Mouse (Mus musculus) myocyte (in vitro differentiated cells): ENCODE results near the gene Serpina3c. TPM values are rescaled to one million over a fixed set of nuclear protein-coding genes. Genes with fewer than 3 reads are reported as not detected.

Source experiments
- H3K27me3 ChIP-seq: one replicate; pipeline ENCODE4 v1.6.1; 2011; ENCODE audit not compliant: control insufficient read depth, insufficient read depth, insufficient read length
- H3K36me3 ChIP-seq: one replicate; pipeline ENCODE4 v1.6.1; 2011; ENCODE audit not compliant: control insufficient read depth, insufficient read depth
- H3K4me2 ChIP-seq: one replicate; pipeline ENCODE4 v1.6.1; 2011; ENCODE audit warnings: low read depth, control low read depth
- H3K4me3 ChIP-seq: one replicate; pipeline ENCODE4 v1.5.1; 2011; ENCODE audit warnings: mild to moderate bottlenecking, control low read depth, moderate library complexity
- H3K79me2 ChIP-seq: one replicate; pipeline ENCODE4 v1.6.1; 2011; ENCODE audit not compliant: control insufficient read depth, insufficient read depth
- H3ac ChIP-seq: one replicate; pipeline ENCODE4 v1.6.1; 2011; ENCODE audit not compliant: control insufficient read depth, insufficient read length
- CEBPB ChIP-seq: IDR thresholded peaks from 2 replicates; pipeline ENCODE4 v1.6.1; 2011; ENCODE audit warnings: mild to moderate bottlenecking, moderate library complexity; ENCODE audit not compliant: poor library complexity, insufficient read depth, severe bottlenecking
- E2F4 ChIP-seq: IDR thresholded peaks from one replicate; pipeline ENCODE4 v1.6.1; 2011; ENCODE audit warnings: mild to moderate bottlenecking, control low read depth, moderate library complexity; ENCODE audit not compliant: insufficient read depth
- MAX ChIP-seq: IDR thresholded peaks from one replicate; pipeline ENCODE4 v1.6.1; 2011; ENCODE audit warnings: low read depth, mild to moderate bottlenecking, control low read depth
- MYOD1 ChIP-seq, 3 experiments: IDR thresholded peaks; one replicate each; pipeline ENCODE4 v1.6.1; 2011; ENCODE audit warnings: control low read depth in 2 of 3, low read depth in 2 of 3, mild to moderate bottlenecking in 2 of 3, moderate library complexity in 1 of 3; ENCODE audit not compliant: insufficient read length in 2 of 3, control insufficient read depth in 1 of 3
- MYOG ChIP-seq, 3 experiments: IDR thresholded peaks; one replicate each; pipeline ENCODE4 v1.6.1; 2011; ENCODE audit warnings: control low read depth in 2 of 3, low read depth in 2 of 3, mild to moderate bottlenecking in 2 of 3; ENCODE audit not compliant: insufficient read length in 2 of 3, control insufficient read depth in 1 of 3, insufficient read depth in 1 of 3
- POLR2A ChIP-seq: IDR thresholded peaks from one replicate; pipeline ENCODE4 v1.6.1; 2011; ENCODE audit warnings: low read depth, mild to moderate bottlenecking, control low read depth, moderate library complexity; ENCODE audit not compliant: insufficient read length
- POLR2AphosphoS2 ChIP-seq: IDR thresholded peaks from one replicate; pipeline ENCODE4 v1.6.1; 2011; ENCODE audit warnings: low read depth, control low read depth; ENCODE audit not compliant: insufficient read length
- REST ChIP-seq: IDR thresholded peaks from one replicate; pipeline ENCODE4 v1.6.1; 2011; ENCODE audit warnings: mild to moderate bottlenecking, control low read depth, moderate library complexity; ENCODE audit not compliant: insufficient read depth, insufficient read length
- SRF ChIP-seq: IDR thresholded peaks from one replicate; pipeline ENCODE4 v1.6.1; 2011; ENCODE audit warnings: low read depth; ENCODE audit not compliant: control insufficient read depth, insufficient read length
- TCF12 ChIP-seq: IDR thresholded peaks from one replicate; pipeline ENCODE4 v1.6.1; 2011; ENCODE audit warnings: mild to moderate bottlenecking, control low read depth; ENCODE audit not compliant: poor library complexity, insufficient read depth, severe bottlenecking
- TCF3 ChIP-seq: IDR thresholded peaks from one replicate; pipeline ENCODE4 v1.6.1; 2011; ENCODE audit warnings: low read depth, control low read depth; ENCODE audit not compliant: insufficient read length
- USF1 ChIP-seq: IDR thresholded peaks from one replicate; pipeline ENCODE4 v1.6.1; 2011; ENCODE audit warnings: low read depth, mild to moderate bottlenecking, control low read depth, moderate library complexity
- polyA plus RNA-seq: library from polyadenylated mRNA; unstranded; fragments of >200 nt; fragmentation: generic; extraction: Trizol; gene quantifications from one replicate; pipeline ENCODE4 v1.2.1, GENCODE M21; 2012; ENCODE audit warnings: missing spikeins

Gene Serpina3c
- polyA plus RNA-seq, 1 experiment: not detected

- Histone ChIP-seq H3K27me3 (no peaks in the 10 kb centered on the region), H3K4me2 (no peak overlapping the region), H3K36me3 (no peaks in the 10 kb centered on the region), H3K79me2 (no peaks in the 10 kb centered on the region), H3ac (no peak overlapping the region), H3K4me3 (no peak overlapping the region)
- TF ChIP-seq MYOD1 (IDR thresholded peaks at IDR 0.05; ENCODE audit: control insufficient read depth in 1 of 3, insufficient read length in 2 of 3, low read depth in 2 of 3) (no peak), POLR2AphosphoS2 (no peak), SRF (no peak), USF1 (no peak)
These were observed 1.7 kb downstream of the Serpina3c start for GRCm38 (mm10) chr12:104151989-104152388.

GRCm38 (mm10) chr12:104145571-104145970 is 8.1 kb downstream of the Serpina3c start:
- Histone ChIP-seq H3K27me3 (no peaks in the 10 kb centered on the region), H3ac (no peak overlapping the region), H3K36me3 (no peaks in the 10 kb centered on the region), H3K79me2 (no peaks in the 10 kb centered on the region), H3K4me3 (no peak overlapping the region), H3K4me2 (no peak overlapping the region)
- no peak for TF ChIP-seq MAX
- no peak for TF ChIP-seq POLR2AphosphoS2
- TF ChIP-seq E2F4: no peak
- TF ChIP-seq SRF: no peak
- no peak for TF ChIP-seq USF1
- TF ChIP-seq TCF3: no peak
- TF ChIP-seq POLR2A: no peak
- no peak for TF ChIP-seq MYOD1 (IDR thresholded peaks at IDR 0.05; ENCODE audit: control insufficient read depth in 1 of 3, insufficient read length in 2 of 3, low read depth in 2 of 3)
- no peak for TF ChIP-seq REST
- TF ChIP-seq MYOG (IDR thresholded peaks at IDR 0.05; ENCODE audit: control insufficient read depth in 1 of 3, insufficient read depth in 1 of 3, insufficient read length in 2 of 3, low read depth in 2 of 3): no peak
- TF ChIP-seq TCF12: no peak
- no peak for TF ChIP-seq CEBPB

GRCm38 (mm10) chr12:104143286-104143685 is 10.4 kb downstream of the Serpina3c start:
- H3K4me2 ChIP-seq: no peak overlapping the region
- no peaks in the 10 kb centered on the region for H3K36me3 ChIP-seq
- no peak overlapping the region for H3K4me3 ChIP-seq
- H3K27me3 ChIP-seq: no peaks in the 10 kb centered on the region
- no peak overlapping the region for H3ac ChIP-seq
- no peaks in the 10 kb centered on the region for H3K79me2 ChIP-seq
- TF ChIP-seq POLR2AphosphoS2: no peak
- TF ChIP-seq SRF: no peak
- TF ChIP-seq CEBPB: no peak
- TF ChIP-seq TCF3: no peak
- no peak for TF ChIP-seq POLR2A
- TF ChIP-seq REST: no peak
- TF ChIP-seq E2F4: no peak
- no peak for TF ChIP-seq TCF12
- TF ChIP-seq MAX: no peak
- TF ChIP-seq USF1: no peak
- TF ChIP-seq MYOG (IDR thresholded peaks at IDR 0.05; ENCODE audit: control insufficient read depth in 1 of 3, insufficient read depth in 1 of 3, insufficient read length in 2 of 3, low read depth in 2 of 3): no peak
- TF ChIP-seq MYOD1 (IDR thresholded peaks at IDR 0.05; ENCODE audit: control insufficient read depth in 1 of 3, insufficient read length in 2 of 3, low read depth in 2 of 3): no peak

- TF ChIP-seq USF1: no peak
- TF ChIP-seq E2F4: no peak
- TF ChIP-seq CEBPB: no peak
- no peak for TF ChIP-seq SRF
- TF ChIP-seq POLR2A: no peak
- TF ChIP-seq MYOG (IDR thresholded peaks at IDR 0.05; ENCODE audit: control insufficient read depth in 1 of 3, insufficient read depth in 1 of 3, insufficient read length in 2 of 3, low read depth in 2 of 3): no peak
- TF ChIP-seq POLR2AphosphoS2: no peak
- TF ChIP-seq REST: no peak
- no peak for TF ChIP-seq TCF12
- TF ChIP-seq MYOD1 (IDR thresholded peaks at IDR 0.05; ENCODE audit: control insufficient read depth in 1 of 3, insufficient read length in 2 of 3, low read depth in 2 of 3): no peak
- TF ChIP-seq MAX: no peak
- TF ChIP-seq TCF3: no peak
- Histone ChIP-seq H3K4me3 (no peak overlapping the region), H3K27me3 (no peaks in the 10 kb centered on the region), H3K36me3 (no peaks in the 10 kb centered on the region), H3K79me2 (no peaks in the 10 kb centered on the region), H3ac (no peak overlapping the region), H3K4me2 (no peak overlapping the region)
These were observed 11.2 kb downstream of the Serpina3c start for GRCm38 (mm10) chr12:104142427-104142826.

- no peaks in the 10 kb centered on the region for H3K79me2 ChIP-seq
- no peak overlapping the region for H3K4me2 ChIP-seq
- TF ChIP-seq MYOD1 (IDR thresholded peaks at IDR 0.05; ENCODE audit: control insufficient read depth in 1 of 3, insufficient read length in 2 of 3, low read depth in 2 of 3): no peak
- TF ChIP-seq TCF3: no peak
- TF ChIP-seq SRF: no peak
- TF ChIP-seq USF1: no peak
- no peak for TF ChIP-seq E2F4
- TF ChIP-seq MAX: no peak
- TF ChIP-seq CEBPB: no peak
- TF ChIP-seq POLR2AphosphoS2: no peak
- TF ChIP-seq POLR2A: no peak
- TF ChIP-seq TCF12: no peak
- H3K27me3 ChIP-seq: no peaks in the 10 kb centered on the region
- no peaks in the 10 kb centered on the region for H3K36me3 ChIP-seq
- no peak overlapping the region for H3ac ChIP-seq
- H3K4me3 ChIP-seq: no peak overlapping the region
These were observed 12.2 kb downstream of the Serpina3c start for GRCm38 (mm10) chr12:104141506-104141905.
